Mouse (Mus musculus): Measurements from ENCODE around the gene Cxcl1. TPM values are rescaled to one million over a fixed set of nuclear protein-coding genes. Genes with fewer than 3 reads are reported as not detected.
A peak's percentile ranks its signal among the peaks of the same experiment; 100 is the strongest.

Cxcl1 gene
- total and polyA plus RNA-seq, 2 experiments from 2014 or later: 0.48 TPM; not detected in 1

DNA sequence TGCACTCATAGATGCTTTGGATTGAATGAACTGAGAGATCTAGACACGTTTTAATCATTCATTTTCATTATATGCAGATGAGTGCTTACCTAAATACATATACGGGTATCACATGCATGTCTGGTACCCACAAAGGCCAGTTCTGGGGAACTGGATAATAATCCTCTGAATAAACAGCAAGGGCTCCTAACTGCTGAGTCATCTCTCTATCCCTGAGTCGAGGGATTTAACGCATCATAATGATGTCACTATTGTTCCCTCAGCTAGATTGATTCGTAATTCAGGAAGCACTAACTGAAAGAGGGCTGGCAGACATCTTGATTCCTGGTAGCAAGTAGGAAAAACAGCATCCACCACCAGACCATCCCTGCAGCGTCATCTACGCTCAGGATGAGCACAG, 9.6 kb downstream of the Cxcl1 start:
- ATAC-seq (peak; percentile 47; the same call in 1 of the 2 replicates), DNase-seq (peak; percentile 7)
- peaks cover 8% of the 10 kb centered on the region for H3K27me3 ChIP-seq (ENCODE audit: insufficient read depth, low read length)
- H3K27ac ChIP-seq (ENCODE audit: low read depth, low read length): no peak overlapping the region
- H3K4me3 ChIP-seq (ENCODE audit: low read depth, low read length): no peak overlapping the region
- no peak overlapping the region for H3K9ac ChIP-seq
- H3K9me3 ChIP-seq (ENCODE audit: low read length): no peaks in the 10 kb centered on the region
- TF ChIP-seq CTCF (IDR thresholded peaks at IDR 0.05; ENCODE audit: low read depth): no peak
- no peak overlapping the region for H3K4me2 ChIP-seq (ENCODE audit: low read depth)
- H3K36me3 ChIP-seq (ENCODE audit: insufficient read depth): no peaks in the 10 kb centered on the region
- no peaks in the 10 kb centered on the region for H3K4me1 ChIP-seq (ENCODE audit: insufficient read depth)
- WGBS: 58% methylated on average over 7 of the region's 7 CpGs

DNA sequence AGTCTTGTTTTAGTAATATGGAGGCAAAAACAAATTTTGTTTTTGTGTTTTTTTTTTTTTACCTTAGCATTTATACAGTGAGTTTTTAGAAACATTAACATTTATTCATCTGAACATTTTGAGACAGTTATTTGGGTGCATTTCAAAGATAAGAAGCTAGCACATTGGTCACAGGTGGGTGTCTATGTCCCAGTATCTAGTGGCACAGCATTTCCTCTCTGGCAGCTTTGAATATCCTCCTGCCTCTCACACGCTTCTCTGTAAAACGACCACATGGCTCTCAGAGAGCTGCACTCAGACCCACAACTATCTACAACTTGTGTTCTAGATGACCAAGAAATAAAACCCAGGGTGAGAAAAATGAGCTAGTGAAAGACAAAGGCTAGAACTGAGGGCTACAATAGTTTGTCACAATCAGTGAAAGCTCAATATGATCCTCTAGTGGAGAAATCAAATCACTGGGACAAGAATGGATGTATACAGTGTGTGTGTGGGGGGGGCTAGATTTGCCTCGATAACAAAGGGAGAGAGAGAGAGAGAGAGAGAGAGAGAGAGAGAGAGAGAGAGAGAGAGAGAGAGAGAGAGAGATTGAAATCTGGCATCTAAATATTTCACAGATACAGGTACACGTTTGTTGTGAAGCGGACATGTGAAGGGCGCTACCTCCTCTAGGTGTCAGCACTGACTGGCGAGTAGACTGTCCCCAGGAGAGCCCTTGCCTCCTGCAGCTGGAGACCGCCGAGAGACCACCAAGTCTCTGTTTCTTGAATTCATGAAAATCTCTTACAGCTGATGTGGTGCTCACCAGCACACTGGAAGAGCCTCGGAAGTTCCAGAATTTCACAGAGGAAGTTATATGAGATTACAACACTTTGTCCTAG, 11.6 kb downstream of the Cxcl1 start:
- Histone ChIP-seq H3K4me2 (ENCODE audit: low read depth) (peak overlapping the region; percentile 65), H3K4me3 (ENCODE audit: low read depth, low read length) (peak overlapping the region; percentile 27), H3K27ac (ENCODE audit: low read depth, low read length) (no peak overlapping the region), H3K9me3 (ENCODE audit: low read length) (no peaks in the 10 kb centered on the region), H3K27me3 (ENCODE audit: insufficient read depth, low read length) (peaks cover 8% of the 10 kb centered on the region), H3K36me3 (ENCODE audit: insufficient read depth) (no peaks in the 10 kb centered on the region), H3K9ac (no peak overlapping the region), H3K4me1 (ENCODE audit: insufficient read depth) (no peaks in the 10 kb centered on the region)
- peak; percentile 53 for ATAC-seq
- peak; percentile 33 for DNase-seq
- peak; percentile 40 for TF ChIP-seq CTCF (IDR thresholded peaks at IDR 0.05; ENCODE audit: low read depth)
- WGBS: 11% methylated on average over 10 of the region's 10 CpGs

DNA sequence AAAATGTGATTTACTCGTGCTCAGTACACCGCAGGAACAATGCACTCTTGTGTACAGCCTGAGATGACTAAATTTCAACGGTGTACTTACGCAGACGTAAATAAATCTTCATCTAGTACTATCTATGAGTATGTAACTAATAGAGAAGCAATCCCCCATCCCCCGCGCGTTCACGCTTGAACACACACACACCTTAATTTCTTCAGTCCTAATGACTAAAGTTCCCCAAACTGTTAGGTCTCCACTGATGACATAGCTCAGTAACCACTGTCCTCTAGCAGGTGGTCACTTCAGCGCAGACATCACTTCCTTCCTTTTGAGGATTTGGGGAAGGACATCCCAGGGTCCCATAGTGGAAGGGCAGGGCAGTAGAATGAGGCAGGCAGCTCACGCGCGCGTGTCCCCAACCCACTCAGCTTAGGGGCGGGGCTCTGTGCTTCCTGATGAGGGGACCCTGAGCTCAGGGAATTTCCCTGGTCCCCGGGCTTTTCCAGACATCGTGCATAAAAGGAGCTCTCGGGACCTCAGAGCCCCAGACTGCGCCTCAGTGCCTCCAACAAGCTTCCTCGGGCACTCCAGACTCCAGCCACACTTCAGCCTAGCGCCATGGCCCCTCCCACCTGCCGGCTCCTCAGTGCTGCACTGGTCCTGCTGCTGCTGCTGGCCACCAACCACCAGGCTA, 12.4 kb downstream of the Cxcl1 start, which contains the start of gene Cxcl2:
Cxcl2 (plus strand) TSS at position 533 of the 682 bp plus-strand sequence.
- WGBS: 4% methylated on average over 22 of the region's 22 CpGs
- no peak within 1 kb of the TSS for H3K9ac ChIP-seq
- peaks cover 8% of the 10 kb centered on the region for H3K27me3 ChIP-seq (ENCODE audit: insufficient read depth, low read length)
- H3K4me3 ChIP-seq (ENCODE audit: low read depth, low read length): peak within 1 kb of the TSS; percentile 27
- H3K9me3 ChIP-seq (ENCODE audit: low read length): no peaks in the 10 kb centered on the region
- ATAC-seq (peak; percentile 35), DNase-seq (no peak)
- no peak for TF ChIP-seq CTCF (IDR thresholded peaks at IDR 0.05; ENCODE audit: low read depth)
- no peaks in the 10 kb centered on the region for H3K4me1 ChIP-seq (ENCODE audit: insufficient read depth)
- no peak within 1 kb of the TSS for H3K27ac ChIP-seq (ENCODE audit: low read depth, low read length)
- H3K36me3 ChIP-seq (ENCODE audit: insufficient read depth): no peaks in the 10 kb centered on the region
- peak within 1 kb of the TSS; percentile 65 for H3K4me2 ChIP-seq (ENCODE audit: low read depth)

DNA sequence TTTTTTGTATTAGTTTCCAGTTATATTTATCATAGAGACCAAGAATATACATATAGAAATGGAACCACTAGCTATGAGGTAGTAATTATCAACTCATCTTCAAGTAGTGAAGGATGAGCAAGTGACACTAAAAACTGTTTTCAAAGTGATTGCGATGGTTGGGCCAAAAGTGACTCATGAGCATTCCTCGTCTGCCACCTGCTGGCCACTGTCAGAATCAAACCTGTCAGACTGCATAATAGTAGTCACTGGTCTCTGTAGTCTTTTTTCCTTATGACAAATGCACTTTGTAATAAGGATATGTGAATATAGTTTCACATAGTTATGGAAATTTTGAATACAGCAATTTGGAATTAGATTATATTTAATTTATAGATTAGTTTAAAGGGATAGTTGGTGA, 17.9 kb downstream of the Cxcl1 start:
- Histone ChIP-seq H3K36me3 (ENCODE audit: insufficient read depth) (no peaks in the 10 kb centered on the region), H3K4me1 (ENCODE audit: insufficient read depth) (no peaks in the 10 kb centered on the region), H3K9ac (no peak overlapping the region), H3K27me3 (ENCODE audit: insufficient read depth, low read length) (peaks cover 7% of the 10 kb centered on the region), H3K9me3 (ENCODE audit: low read length) (no peaks in the 10 kb centered on the region), H3K4me2 (ENCODE audit: low read depth) (no peak overlapping the region), H3K4me3 (ENCODE audit: low read depth, low read length) (no peak overlapping the region), H3K27ac (ENCODE audit: low read depth, low read length) (no peak overlapping the region)
- ATAC-seq (peak; percentile 85), DNase-seq (peak; percentile 88)
- TF ChIP-seq CTCF (IDR thresholded peaks at IDR 0.05; ENCODE audit: low read depth): peak; percentile 92
- WGBS: 3% methylated on average over 2 of the region's 2 CpGs

DNA sequence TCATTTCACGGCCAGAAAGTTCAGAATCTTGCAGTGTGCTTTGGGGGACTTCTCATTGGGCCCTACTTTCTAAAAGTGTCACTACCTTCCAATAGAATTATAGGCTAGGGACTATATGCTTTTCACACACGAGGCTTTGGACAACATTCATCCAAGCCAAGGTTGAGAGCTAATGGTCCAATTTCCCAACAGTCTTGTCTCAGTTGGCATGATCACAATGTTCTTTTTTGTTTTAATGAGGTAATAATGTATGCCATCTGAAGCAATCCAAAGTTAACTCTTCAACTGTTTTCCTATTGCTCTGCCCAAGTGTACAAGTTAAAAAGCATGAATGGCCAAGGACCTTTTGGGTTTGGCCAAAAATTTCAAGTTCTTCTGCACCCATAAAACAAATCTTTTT, 28.5 kb downstream of the Cxcl1 start:
- Histone ChIP-seq H3K27ac (ENCODE audit: low read depth, low read length) (no peak overlapping the region), H3K36me3 (ENCODE audit: insufficient read depth) (no peaks in the 10 kb centered on the region), H3K9ac (no peak overlapping the region), H3K4me1 (ENCODE audit: insufficient read depth) (no peaks in the 10 kb centered on the region), H3K27me3 (ENCODE audit: insufficient read depth, low read length) (no peaks in the 10 kb centered on the region), H3K4me3 (ENCODE audit: low read depth, low read length) (no peak overlapping the region), H3K4me2 (ENCODE audit: low read depth) (no peak overlapping the region), H3K9me3 (ENCODE audit: low read length) (no peaks in the 10 kb centered on the region)
- WGBS: 72% methylated on average over 2 of the region's 2 CpGs
- no peak for TF ChIP-seq CTCF (IDR thresholded peaks at IDR 0.05; ENCODE audit: low read depth)
- DNase-seq: no peak
- ATAC-seq: no peak

DNA sequence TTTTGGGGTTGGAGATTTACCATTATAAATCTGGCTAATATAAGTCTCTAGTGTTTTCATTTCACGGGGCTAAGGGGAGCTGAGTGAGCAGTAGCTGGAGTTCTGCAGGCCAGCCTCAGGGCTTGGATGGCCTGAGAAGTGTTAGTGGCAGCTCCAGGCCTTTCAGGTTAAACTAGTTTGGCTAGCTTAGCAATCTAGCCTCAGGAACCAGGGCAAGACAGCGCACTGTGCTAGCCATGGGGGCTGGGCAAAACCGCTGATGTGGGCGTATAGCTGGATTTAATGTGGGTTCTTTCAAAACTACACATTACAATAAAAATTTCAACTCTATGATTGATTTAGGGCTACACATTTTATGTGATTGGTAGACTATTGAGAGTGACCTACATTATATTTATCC, 31.9 kb downstream of the Cxcl1 start:
- Histone ChIP-seq H3K36me3 (ENCODE audit: insufficient read depth) (no peaks in the 10 kb centered on the region), H3K4me1 (ENCODE audit: insufficient read depth) (no peaks in the 10 kb centered on the region), H3K27me3 (ENCODE audit: insufficient read depth, low read length) (no peaks in the 10 kb centered on the region), H3K27ac (ENCODE audit: low read depth, low read length) (no peak overlapping the region), H3K9me3 (ENCODE audit: low read length) (no peaks in the 10 kb centered on the region), H3K9ac (no peak overlapping the region), H3K4me3 (ENCODE audit: low read depth, low read length) (no peak overlapping the region), H3K4me2 (ENCODE audit: low read depth) (no peak overlapping the region)
- ATAC-seq: no peak
- no peak for DNase-seq
- WGBS: 92% methylated on average over 4 of the region's 4 CpGs
- no peak for TF ChIP-seq CTCF (IDR thresholded peaks at IDR 0.05; ENCODE audit: low read depth)

DNA sequence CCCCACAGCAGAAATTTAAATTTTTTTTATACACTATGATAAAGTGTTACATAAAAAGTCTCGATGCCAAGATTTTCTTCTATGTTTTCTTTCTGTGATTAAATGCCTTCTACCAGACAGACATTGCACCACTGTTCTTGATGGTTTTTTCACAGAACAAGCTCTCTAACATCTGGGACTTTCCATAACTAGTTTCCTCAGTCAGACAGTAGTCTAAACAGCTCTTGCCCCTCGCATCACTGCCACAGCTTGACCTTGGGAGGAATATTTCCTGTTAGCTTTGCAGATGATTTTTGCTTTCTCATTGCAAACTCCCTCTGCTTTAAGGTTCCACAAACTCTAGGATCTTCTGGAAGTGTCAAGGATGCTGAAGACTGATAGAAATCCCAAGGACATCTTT, 39.5 kb downstream of the Cxcl1 start:
- peaks cover 7% of the 10 kb centered on the region for H3K4me1 ChIP-seq (ENCODE audit: insufficient read depth)
- peak overlapping the region; percentile 69 for H3K4me2 ChIP-seq (ENCODE audit: low read depth)
- H3K9me3 ChIP-seq (ENCODE audit: low read length): no peaks in the 10 kb centered on the region
- DNase-seq (no peak), ATAC-seq (no peak)
- peaks cover 5% of the 10 kb centered on the region for H3K36me3 ChIP-seq (ENCODE audit: insufficient read depth)
- H3K9ac ChIP-seq: peak overlapping the region; percentile 98
- peak overlapping the region; percentile 74 for H3K4me3 ChIP-seq (ENCODE audit: low read depth, low read length)
- peak overlapping the region; percentile 98 for H3K27ac ChIP-seq (ENCODE audit: low read depth, low read length)
- WGBS: 53% methylated on average over 2 of the region's 2 CpGs
- H3K27me3 ChIP-seq (ENCODE audit: insufficient read depth, low read length): no peaks in the 10 kb centered on the region
- TF ChIP-seq CTCF (IDR thresholded peaks at IDR 0.05; ENCODE audit: low read depth): no peak
